Mouse (Mus musculus): Measurements from ENCODE around the gene Zfp612. TPM values are rescaled to one million over a fixed set of nuclear protein-coding genes. Genes with fewer than 3 reads are reported as not detected.

Zfp612 gene
- polyA plus RNA-seq, 1 experiment from 2014 or later, result 21.0 TPM

GRCm38 (mm10) chr8:110064161-110064560 is 15.4 kb upstream of the Zfp612 start:
- Histone ChIP-seq H3K4me1 (ENCODE audit: control insufficient read depth, insufficient read depth, low read length) (no peaks in the 10 kb centered on the region), H3K27ac (replicated peaks; ENCODE audit: low read depth, low read length) (no peak overlapping the region), H3K4me2 (ENCODE audit: low read length) (no peak overlapping the region), H3K9me3 (ENCODE audit: control insufficient read depth, low read length) (no peaks in the 10 kb centered on the region), H3K9ac (replicated peaks; ENCODE audit: low read length) (no peak overlapping the region), H3K27me3 (ENCODE audit: control insufficient read depth, insufficient read depth, low read length) (no peaks in the 10 kb centered on the region), H3K4me3 (replicated peaks; ENCODE audit: low read depth, low read length) (no peak overlapping the region), H3K36me3 (ENCODE audit: control insufficient read depth, insufficient read depth, low read length) (no peaks in the 10 kb centered on the region)
- DNase-seq (no peak), ATAC-seq (ENCODE audit: low FRiP score, low TSS enrichment) (no peak)
- 83% methylated on average over 9 of the region's 9 CpGs for WGBS

- DNase-seq, result no peak
- no peak overlapping the region for H3K4me2 ChIP-seq (ENCODE audit: low read length)
- no peaks in the 10 kb centered on the region for H3K36me3 ChIP-seq (ENCODE audit: control insufficient read depth, insufficient read depth, low read length)
- no peaks in the 10 kb centered on the region for H3K9me3 ChIP-seq (ENCODE audit: control insufficient read depth, low read length)
- H3K27ac ChIP-seq (replicated peaks; ENCODE audit: low read depth, low read length), result no peak overlapping the region
- H3K27me3 ChIP-seq (ENCODE audit: control insufficient read depth, insufficient read depth, low read length), result no peaks in the 10 kb centered on the region
- no peak for ATAC-seq (ENCODE audit: low FRiP score, low TSS enrichment)
- H3K4me3 ChIP-seq (replicated peaks; ENCODE audit: low read depth, low read length), result no peak overlapping the region
- no peaks in the 10 kb centered on the region for H3K4me1 ChIP-seq (ENCODE audit: control insufficient read depth, insufficient read depth, low read length)
- 94% methylated on average over 18 of the region's 18 CpGs for WGBS
- no peak overlapping the region for H3K9ac ChIP-seq (replicated peaks; ENCODE audit: low read length)
These were observed 14.8 kb upstream of the Zfp612 start for GRCm38 (mm10) chr8:110064606-110065365.

GRCm38 (mm10) chr8:110065676-110066075 is 13.9 kb upstream of the Zfp612 start:
- H3K4me2 ChIP-seq (ENCODE audit: low read length), result no peak overlapping the region
- H3K36me3 ChIP-seq (ENCODE audit: control insufficient read depth, insufficient read depth, low read length), result no peaks in the 10 kb centered on the region
- H3K4me1 ChIP-seq (ENCODE audit: control insufficient read depth, insufficient read depth, low read length), result no peaks in the 10 kb centered on the region
- WGBS, result 88% methylated on average over 4 of the region's 4 CpGs
- H3K4me3 ChIP-seq (replicated peaks; ENCODE audit: low read depth, low read length), result no peak overlapping the region
- H3K27ac ChIP-seq (replicated peaks; ENCODE audit: low read depth, low read length), result no peak overlapping the region
- no peak for DNase-seq
- no peaks in the 10 kb centered on the region for H3K27me3 ChIP-seq (ENCODE audit: control insufficient read depth, insufficient read depth, low read length)
- ATAC-seq (ENCODE audit: low FRiP score, low TSS enrichment), result no peak
- no peak overlapping the region for H3K9ac ChIP-seq (replicated peaks; ENCODE audit: low read length)
- H3K9me3 ChIP-seq (ENCODE audit: control insufficient read depth, low read length), result no peaks in the 10 kb centered on the region

GRCm38 (mm10) chr8:110069706-110070105 is 9.8 kb upstream of the Zfp612 start:
- 82% methylated on average over 4 of the region's 4 CpGs for WGBS
- H3K4me3 ChIP-seq (replicated peaks; ENCODE audit: low read depth, low read length), result no peak overlapping the region
- no peak for ATAC-seq (ENCODE audit: low FRiP score, low TSS enrichment)

GRCm38 (mm10) chr8:110071600-110071999 is 7.9 kb upstream of the Zfp612 start:
- no peaks in the 10 kb centered on the region for H3K4me1 ChIP-seq (ENCODE audit: control insufficient read depth, insufficient read depth, low read length)
- H3K36me3 ChIP-seq (ENCODE audit: control insufficient read depth, insufficient read depth, low read length), result no peaks in the 10 kb centered on the region
- DNase-seq (peak; percentile 92), ATAC-seq (ENCODE audit: low FRiP score, low TSS enrichment) (no peak)
- H3K9me3 ChIP-seq (ENCODE audit: control insufficient read depth, low read length), result no peaks in the 10 kb centered on the region
- no peak overlapping the region for H3K9ac ChIP-seq (replicated peaks; ENCODE audit: low read length)
- no peaks in the 10 kb centered on the region for H3K27me3 ChIP-seq (ENCODE audit: control insufficient read depth, insufficient read depth, low read length)
- no peak overlapping the region for H3K4me2 ChIP-seq (ENCODE audit: low read length)
- no peak overlapping the region for H3K4me3 ChIP-seq (replicated peaks; ENCODE audit: low read depth, low read length)
- no peak overlapping the region for H3K27ac ChIP-seq (replicated peaks; ENCODE audit: low read depth, low read length)
- WGBS, result 14% methylated on average over 9 of the region's 9 CpGs

More at GRCm38 (mm10) chr8:110069706-110070105, 9.8 kb upstream of the Zfp612 start:
- no peaks in the 10 kb centered on the region for H3K36me3 ChIP-seq (ENCODE audit: control insufficient read depth, insufficient read depth, low read length)
- H3K27ac ChIP-seq (replicated peaks; ENCODE audit: low read depth, low read length), result no peak overlapping the region
- no peaks in the 10 kb centered on the region for H3K4me1 ChIP-seq (ENCODE audit: control insufficient read depth, insufficient read depth, low read length)
- H3K4me2 ChIP-seq (ENCODE audit: low read length), result no peak overlapping the region
- no peaks in the 10 kb centered on the region for H3K27me3 ChIP-seq (ENCODE audit: control insufficient read depth, insufficient read depth, low read length)
- no peak for DNase-seq
- H3K9me3 ChIP-seq (ENCODE audit: control insufficient read depth, low read length), result no peaks in the 10 kb centered on the region
- H3K9ac ChIP-seq (replicated peaks; ENCODE audit: low read length), result no peak overlapping the region

GRCm38 (mm10) chr8:110074496-110074895 is 5.0 kb upstream of the Zfp612 start:
- Histone ChIP-seq H3K9ac (replicated peaks; ENCODE audit: low read length) (no peak overlapping the region), H3K27ac (replicated peaks; ENCODE audit: low read depth, low read length) (no peak overlapping the region), H3K36me3 (ENCODE audit: control insufficient read depth, insufficient read depth, low read length) (no peaks in the 10 kb centered on the region), H3K9me3 (ENCODE audit: control insufficient read depth, low read length) (no peaks in the 10 kb centered on the region), H3K4me1 (ENCODE audit: control insufficient read depth, insufficient read depth, low read length) (peaks cover 6% of the 10 kb centered on the region; the same call in 1 of the 2 replicates), H3K4me3 (replicated peaks; ENCODE audit: low read depth, low read length) (no peak overlapping the region), H3K27me3 (ENCODE audit: control insufficient read depth, insufficient read depth, low read length) (no peaks in the 10 kb centered on the region), H3K4me2 (ENCODE audit: low read length) (no peak overlapping the region)
- DNase-seq (no peak), ATAC-seq (ENCODE audit: low FRiP score, low TSS enrichment) (no peak)
- 83% methylated on average over 8 of the region's 8 CpGs for WGBS

GRCm38 (mm10) chr8:110082416-110083105 is 3.0 kb downstream of the Zfp612 start:
- H3K4me1 ChIP-seq (ENCODE audit: control insufficient read depth, insufficient read depth, low read length), result peaks cover 17% of the 10 kb centered on the region
- no peak overlapping the region for H3K4me2 ChIP-seq (ENCODE audit: low read length)
- 81% methylated on average over 11 of the region's 11 CpGs for WGBS
- ATAC-seq (ENCODE audit: low FRiP score, low TSS enrichment) (no peak), DNase-seq (no peak)
- no peaks in the 10 kb centered on the region for H3K9me3 ChIP-seq (ENCODE audit: control insufficient read depth, low read length)
- H3K4me3 ChIP-seq (replicated peaks; ENCODE audit: low read depth, low read length), result no peak overlapping the region
- peaks cover 50% of the 10 kb centered on the region for H3K36me3 ChIP-seq (ENCODE audit: control insufficient read depth, insufficient read depth, low read length)
- no peak overlapping the region for H3K9ac ChIP-seq (replicated peaks; ENCODE audit: low read length)
- H3K27ac ChIP-seq (replicated peaks; ENCODE audit: low read depth, low read length), result no peak overlapping the region
- H3K27me3 ChIP-seq (ENCODE audit: control insufficient read depth, insufficient read depth, low read length), result no peaks in the 10 kb centered on the region

GRCm38 (mm10) chr8:110091869-110092268 is 12.3 kb downstream of the Zfp612 start:
- ATAC-seq (ENCODE audit: low FRiP score, low TSS enrichment) (no peak), DNase-seq (no peak)
- H3K9ac ChIP-seq (replicated peaks; ENCODE audit: low read length), result no peak overlapping the region
- peaks cover 35% of the 10 kb centered on the region for H3K36me3 ChIP-seq (ENCODE audit: control insufficient read depth, insufficient read depth, low read length)
- H3K27ac ChIP-seq (replicated peaks; ENCODE audit: low read depth, low read length), result no peak overlapping the region
- H3K9me3 ChIP-seq (ENCODE audit: control insufficient read depth, low read length), result peaks cover 10% of the 10 kb centered on the region
- H3K4me3 ChIP-seq (replicated peaks; ENCODE audit: low read depth, low read length), result no peak overlapping the region
- no peak overlapping the region for H3K4me2 ChIP-seq (ENCODE audit: low read length)
- WGBS, result 67% methylated on average over 1 of the region's 1 CpGs
- H3K27me3 ChIP-seq (ENCODE audit: control insufficient read depth, insufficient read depth, low read length), result no peaks in the 10 kb centered on the region
- H3K4me1 ChIP-seq (ENCODE audit: control insufficient read depth, insufficient read depth, low read length), result no peaks in the 10 kb centered on the region

GRCm38 (mm10) chr8:110100907-110101306 is 21.4 kb downstream of the Zfp612 start, which contains the start of gene Gm21964:
Gm21964 (plus strand) TSS chr8:110101207.
- no peak for ATAC-seq (ENCODE audit: low FRiP score, low TSS enrichment)
- Histone ChIP-seq H3K4me3 (replicated peaks; ENCODE audit: low read depth, low read length) (no peak within 1 kb of the TSS), H3K9ac (replicated peaks; ENCODE audit: low read length) (no peak within 1 kb of the TSS), H3K4me2 (ENCODE audit: low read length) (no peak within 1 kb of the TSS), H3K36me3 (ENCODE audit: control insufficient read depth, insufficient read depth, low read length) (no peaks in the 10 kb centered on the region), H3K27me3 (ENCODE audit: control insufficient read depth, insufficient read depth, low read length) (no peaks in the 10 kb centered on the region), H3K4me1 (ENCODE audit: control insufficient read depth, insufficient read depth, low read length) (no peaks in the 10 kb centered on the region), H3K27ac (replicated peaks; ENCODE audit: low read depth, low read length) (no peak within 1 kb of the TSS), H3K9me3 (ENCODE audit: control insufficient read depth, low read length) (no peaks in the 10 kb centered on the region)
- WGBS, result 83% methylated on average over 12 of the region's 12 CpGs
- DNase-seq, result no peak
